Mouse (Mus musculus): ENCODE data around the gene Pygb.

Gene Pygb

GRCm38 (mm10) chr2:150847436-150847995, 61.0 kb downstream of the Pygb start:
- no peak for DNase-seq

GRCm38 (mm10) chr2:150851251-150851650, 64.7 kb downstream of the Pygb start:
- DNase-seq, result no peak

- DNase-seq, result no peak
These were observed 68.7 kb downstream of the Pygb start for GRCm38 (mm10) chr2:150855186-150855585.

GRCm38 (mm10) chr2:150858724-150859487, 72.4 kb downstream of the Pygb start:
- DNase-seq, result no peak

GRCm38 (mm10) chr2:150859709-150860470, 73.4 kb downstream of the Pygb start:
- no peak for DNase-seq

- no peak for DNase-seq
These were observed 74.6 kb downstream of the Pygb start for GRCm38 (mm10) chr2:150861128-150861527.

GRCm38 (mm10) chr2:150867021-150867420, 80.5 kb downstream of the Pygb start:
- DNase-seq, result no peak

- no peak for DNase-seq
These were observed 82.9 kb downstream of the Pygb start for GRCm38 (mm10) chr2:150869446-150869845.

GRCm38 (mm10) chr2:150874508-150874907, 88.0 kb downstream of the Pygb start:
- DNase-seq, result no peak

GRCm38 (mm10) chr2:150875226-150875625, 88.7 kb downstream of the Pygb start:
- no peak for DNase-seq

GRCm38 (mm10) chr2:150877561-150877960, 91.0 kb downstream of the Pygb start:
- no peak for DNase-seq

Measured in right cerebral cortex, postnatal 4 days (tissue).